Mouse (Mus musculus) midbrain, embryonic 16.5 days (tissue): ENCODE measurements around the gene Zc3h8. TPM values are rescaled to one million over a fixed set of nuclear protein-coding genes. Genes with fewer than 3 reads are reported as not detected.

Experiments
- microRNA-seq: library from miRNA; unstranded; fragments of <30 nt; microRNA quantifications from one replicate; pipeline ENCODE4, GENCODE M21; 2017
- polyA plus RNA-seq: library from polyadenylated mRNA; unstranded; fragments of >200 nt; fragmentation: Nextera tagmentation; extraction: Ambion mirVana; gene quantifications from 2 replicates; pipeline ENCODE4 v1.2.1, GENCODE M21; 2015

Zc3h8 gene
- polyA plus RNA-seq, 1 experiment from 2014 or later: 17.7 TPM

Small RNAs within 50 kb of the gene (microRNA-seq; reads per million reads assigned to microRNA genes)
- not detected for gene Gm22859

Other genes starting within 250 kb of the Zc3h8 start
- gene Mertk, start 245.1 kb downstream of the Zc3h8 start, polyA plus RNA-seq: 1.5 and 1.9 TPM in 2 replicates
- 39.3 and 42.7 TPM in 2 replicates for gene Tmem87b, start 126.0 kb downstream of the Zc3h8 start, polyA plus RNA-seq
- gene Fbln7, start 81.1 kb downstream of the Zc3h8 start, polyA plus RNA-seq: 2.7 and 4.0 TPM in 2 replicates
- 3.7 and 4.2 TPM in 2 replicates for gene Zc3h6, start 23.3 kb upstream of the Zc3h8 start, polyA plus RNA-seq
- gene Gm10762, start 23.6 kb upstream of the Zc3h8 start, polyA plus RNA-seq: 15.8 and 18.8 TPM in 2 replicates
- gene Vinac1, start 104.1 kb upstream of the Zc3h8 start, polyA plus RNA-seq: 1.0 TPM in 2 replicates
- gene Ttl, start 121.9 kb upstream of the Zc3h8 start, polyA plus RNA-seq: 31.1 and 34.2 TPM in 2 replicates
- 15.6 and 16.1 TPM in 2 replicates for gene Polr1b, start 156.9 kb upstream of the Zc3h8 start, polyA plus RNA-seq
- gene Chchd5, start 185.6 kb upstream of the Zc3h8 start, polyA plus RNA-seq: 17.6 and 18.1 TPM in 2 replicates